Comparison of ENCODE assay signal across 8 mouse cellular contexts in genomic region chr10:96080440-96081381, GRCm38 (mm10). TPM values are rescaled to one million over a fixed set of nuclear protein-coding genes. Genes with fewer than 3 reads are reported as not detected.
DNase-seq lines count a peak whose midpoint lies in the region; ATAC-seq and TF ChIP-seq lines count a peak whose summit lies in the region.

No protein-coding gene starts in this region.

- H3K27ac ChIP-seq in intestine, postnatal 0 days (ENCODE audit: low read depth, low read length) = no peak overlapping the region
- no peak overlapping the region for H3K27ac ChIP-seq in intestine, embryonic 15.5 days
- no peak overlapping the region for H3K27ac ChIP-seq in liver, embryonic 13.5 days

- no peaks in the 10 kb centered on the region for H3K9me3 ChIP-seq in intestine, postnatal 0 days (ENCODE audit: control insufficient read depth)
- no peaks in the 10 kb centered on the region for H3K9me3 ChIP-seq in intestine, embryonic 15.5 days
- H3K9me3 ChIP-seq in G1E (replicated peaks) = no peaks in the 10 kb centered on the region
- H3K9me3 ChIP-seq in liver, embryonic 13.5 days (replicated peaks) = no peaks in the 10 kb centered on the region

- H3K36me3 ChIP-seq in intestine, postnatal 0 days (ENCODE audit: control insufficient read depth, insufficient read depth) = no peaks in the 10 kb centered on the region
- H3K36me3 ChIP-seq in intestine, embryonic 15.5 days = no peaks in the 10 kb centered on the region
- H3K36me3 ChIP-seq in G1E (replicated peaks) = no peaks in the 10 kb centered on the region
- H3K36me3 ChIP-seq in liver, embryonic 13.5 days = no peaks in the 10 kb centered on the region

- H3K4me2 ChIP-seq in intestine, postnatal 0 days (replicated peaks; ENCODE audit: low read depth) = no peak overlapping the region
- no peak overlapping the region for H3K4me2 ChIP-seq in intestine, embryonic 15.5 days (replicated peaks)
- H3K4me2 ChIP-seq in liver, embryonic 13.5 days = peak overlapping the region; percentile 29

- no peak overlapping the region for H3K4me3 ChIP-seq in intestine, postnatal 0 days (ENCODE audit: low read depth, low read length)
- H3K4me3 ChIP-seq in intestine, embryonic 15.5 days (replicated peaks) = no peak overlapping the region
- H3K4me3 ChIP-seq in G1E (ENCODE audit: low read depth, low read length) = no peak overlapping the region
- no peak overlapping the region for H3K4me3 ChIP-seq in liver, embryonic 13.5 days (replicated peaks)

- H3K27me3 ChIP-seq in intestine, postnatal 0 days (replicated peaks; ENCODE audit: control insufficient read depth, insufficient read depth, low read length) = no peaks in the 10 kb centered on the region
- H3K27me3 ChIP-seq in intestine, embryonic 15.5 days (replicated peaks) = no peaks in the 10 kb centered on the region
- H3K27me3 ChIP-seq in G1E (ENCODE audit: insufficient read depth, low read length) = no peaks in the 10 kb centered on the region
- no peaks in the 10 kb centered on the region for H3K27me3 ChIP-seq in liver, embryonic 13.5 days

- no peak overlapping the region for H3K9ac ChIP-seq in intestine, postnatal 0 days (ENCODE audit: low read depth, low read length)
- no peak overlapping the region for H3K9ac ChIP-seq in intestine, embryonic 15.5 days
- H3K9ac ChIP-seq in liver, embryonic 13.5 days = no peak overlapping the region

- peak; percentile 15 for DNase-seq in G1E (ENCODE audit: low spot score)
- DNase-seq in embryo, embryonic 11 days = peak; percentile 59
- DNase-seq in liver, embryonic 13.5 days = peak; percentile 35
- DNase-seq in thymus, postnatal 25 days = peak; percentile 18
- no peak for DNase-seq in right cerebral cortex, postnatal 36 days (ENCODE audit: low spot score in 2 of 2)
- no peak for DNase-seq in urinary bladder, postnatal 25 days (ENCODE audit: low spot score)

- ATAC-seq in intestine, postnatal 0 days = no peak
- ATAC-seq in intestine, embryonic 15.5 days = no peak
- ATAC-seq in G1E (ENCODE audit: extremely low read depth, insufficient number of reproducible peaks, low FRiP score, poor library complexity, severe bottlenecking) = no peak
- ATAC-seq in liver, embryonic 13.5 days (ENCODE audit: low read depth) = no peak

- H3K4me1 ChIP-seq in intestine, postnatal 0 days (replicated peaks; ENCODE audit: control insufficient read depth, insufficient read depth, low read length) = no peaks in the 10 kb centered on the region
- no peaks in the 10 kb centered on the region for H3K4me1 ChIP-seq in intestine, embryonic 15.5 days (replicated peaks)
- H3K4me1 ChIP-seq in G1E (ENCODE audit: insufficient read depth, low read depth, low read length) = peaks cover 2% of the 10 kb centered on the region; the same call in 1 of the 2 replicates
- H3K4me1 ChIP-seq in liver, embryonic 13.5 days (replicated peaks) = peaks cover 20% of the 10 kb centered on the region

- TF ChIP-seq CTCF in intestine, postnatal 0 days (IDR thresholded peaks at IDR 0.05; ENCODE audit: low read depth) = peak; percentile 81
- TF ChIP-seq CTCF in G1E (IDR thresholded peaks at IDR 0.05; ENCODE audit: low read depth, low read length) = peak; percentile 60; the same call in 1 of the 2 replicates

- 56% methylated on average over 21 of the region's 21 CpGs for WGBS in intestine, postnatal 0 days
- 59% methylated on average over 21 of the region's 21 CpGs for WGBS in intestine, embryonic 15.5 days
- 41% methylated on average over 21 of the region's 21 CpGs for WGBS in liver, embryonic 13.5 days (ENCODE audit: insufficient replicate concordance)

RNA-seq across cellular contexts. Expression of gene Gm5426, which starts 55.7 kb away (rescaled TPM):
- not detected in 2 replicates for polyA plus RNA-seq in intestine, postnatal 0 days (2015; fragmentation: Nextera tagmentation; extraction: Ambion mirVana)
- not detected in 2 replicates for polyA plus RNA-seq in intestine, embryonic 15.5 days (2015; fragmentation: Nextera tagmentation; extraction: Ambion mirVana)
- total RNA-seq in G1E (2014; fragmentation: Nextera tagmentation) (not detected in 2 replicates), G1E (2017) (not detected in 2 replicates)
- polyA plus RNA-seq in G1E (2012) = not detected in 2 replicates
- not detected in 2 replicates for polyA plus RNA-seq in liver, embryonic 13.5 days (2015; fragmentation: Nextera tagmentation; extraction: Ambion mirVana)

Comparison
In these comparisons a context has a peak if more than half of its experiments do, and no peak if none do; other contexts are left out.
1. DNase-seq: peak in G1E (single experiment), embryo, embryonic 11 days (single experiment), liver, embryonic 13.5 days (single experiment) and thymus, postnatal 25 days (single experiment); none in right cerebral cortex, postnatal 36 days (0 of 2) and urinary bladder, postnatal 25 days (single experiment).